Mouse (Mus musculus): ENCODE data around the gene Mia2.

- no peak for TF ChIP-seq CTCF (IDR thresholded peaks at IDR 0.05; ENCODE audit: insufficient read depth, low read depth, low read length)
- no peak for TF ChIP-seq POLR2A (IDR thresholded peaks at IDR 0.05; ENCODE audit: insufficient read depth, low read depth, low read length)
These were observed 32.9 kb downstream of the Mia2 start for GRCm38 (mm10) chr12:59128501-59128900.

Measured in olfactory bulb, adult 2 months (tissue).